Mouse (Mus musculus) gastrocnemius, adult 8-10 months (tissue): ENCODE measurements around the gene Wdr17. TPM values are rescaled to one million over a fixed set of nuclear protein-coding genes. Genes with fewer than 3 reads are reported as not detected.
"Not testable (repeated sequence)": the region's sequence is repeated elsewhere in the genome, so short reads cannot be mapped to it uniquely, and the experiment has no call there.

Experiments
- DNase-seq, 2 experiments: peaks; one replicate each; pipeline ENCODE4 v3.0.0; 2022; ENCODE audit warnings: low spot score in 2 of 2
- total RNA-seq, 4 experiments: library from RNA; stranded (reverse); gene quantifications; 2 replicates each; pipeline ENCODE4 v1.2.4; 2022

Wdr17 gene
- total RNA-seq, 4 experiments from 2014 or later: 0.07 TPM; not detected in 3

DNA sequence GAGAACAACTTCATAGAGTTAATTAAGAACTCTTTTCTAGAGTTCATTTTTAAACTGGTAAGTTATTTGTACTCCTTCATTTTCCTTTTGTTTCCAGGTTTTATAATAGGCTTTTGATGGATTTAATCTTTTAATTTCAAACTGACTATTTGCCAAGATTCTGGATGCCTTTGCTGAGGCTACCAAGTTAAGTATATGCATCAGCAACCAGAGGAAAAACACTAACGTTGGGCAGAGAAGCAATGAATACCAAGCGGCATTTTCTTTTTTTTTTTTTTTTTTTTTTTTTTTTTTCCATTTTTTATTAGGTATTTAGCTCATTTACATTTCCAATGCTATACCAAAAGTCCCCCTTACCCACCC is 94.3 kb downstream of the Wdr17 start:
- DNase-seq: no peak

DNA sequence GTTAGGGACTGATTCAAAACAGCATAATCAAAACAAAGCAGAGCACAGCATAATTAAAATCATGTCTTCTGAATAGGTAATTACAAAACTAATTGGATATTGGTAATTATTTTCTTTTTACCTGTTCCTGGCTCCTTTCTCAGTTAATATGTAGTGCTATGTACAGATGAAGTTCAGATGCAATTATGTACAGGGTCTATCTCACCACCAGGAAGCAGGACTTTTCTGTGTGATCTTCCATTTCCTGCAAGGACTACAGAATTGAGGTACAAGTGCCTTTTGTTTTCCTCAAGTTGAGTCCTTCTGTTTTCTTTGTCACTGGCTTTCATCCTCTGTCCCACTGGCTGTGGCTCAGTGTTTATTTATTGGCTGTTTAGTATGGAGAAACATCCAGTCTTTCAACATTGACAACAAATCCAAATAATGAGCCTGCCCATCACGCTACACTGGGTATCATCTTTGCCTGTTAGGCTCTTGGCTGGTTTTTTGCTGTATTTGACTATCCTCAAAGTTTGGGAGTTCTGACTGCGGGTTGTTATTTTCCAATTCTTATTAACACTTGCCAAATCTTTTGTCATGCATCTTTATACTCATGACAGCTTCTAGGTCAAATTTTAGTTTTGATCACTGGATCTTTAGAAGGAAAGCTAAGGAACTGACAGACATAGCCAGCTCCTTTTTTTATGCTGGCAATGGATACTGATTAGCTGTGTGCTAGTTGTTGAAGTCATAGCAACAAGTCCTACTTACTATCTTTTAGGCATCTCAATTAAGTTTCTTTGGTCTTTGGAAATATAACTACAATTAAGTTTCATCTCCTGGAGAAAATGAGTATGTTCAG is 94.9 kb downstream of the Wdr17 start:
- DNase-seq: no peak

DNA sequence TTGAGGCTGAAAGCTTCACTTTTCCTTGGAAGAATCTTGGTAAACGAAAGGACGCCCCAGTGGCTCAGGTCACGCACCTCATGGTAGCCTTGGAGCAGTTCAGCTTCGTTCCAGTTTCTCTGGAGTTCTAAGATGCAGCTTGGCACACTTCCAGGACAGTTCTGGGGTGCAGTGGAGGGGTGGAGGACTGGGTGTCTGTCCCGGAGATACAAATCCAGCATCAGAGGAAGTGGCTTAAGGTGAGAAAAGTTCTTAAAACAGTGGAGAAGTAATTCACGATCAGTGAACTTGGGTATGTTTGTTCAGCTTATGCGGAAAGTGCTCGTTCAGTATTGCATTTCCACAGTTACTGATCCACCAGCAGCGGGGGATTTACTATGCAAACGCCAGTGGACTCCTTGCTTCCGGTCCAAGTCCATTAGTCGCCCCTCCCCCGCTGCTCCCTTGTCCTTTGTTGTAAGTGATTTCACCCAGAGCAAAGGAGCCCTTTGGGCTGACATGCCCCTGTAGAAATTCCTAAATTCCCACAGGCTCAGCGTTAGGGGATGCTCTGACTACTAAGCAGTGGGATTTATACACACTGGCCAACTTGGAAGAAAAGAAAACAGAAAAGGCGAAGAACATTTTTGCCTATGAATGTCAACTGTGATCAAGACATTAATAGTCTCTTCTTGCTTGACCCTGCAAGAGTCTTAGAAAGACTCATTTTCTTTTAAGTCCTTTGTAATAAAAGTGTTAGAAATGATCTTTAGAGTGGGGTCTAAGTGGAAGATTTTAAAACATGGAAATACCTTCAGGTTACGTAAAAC is 106.6 kb downstream of the Wdr17 start:
- no peak for DNase-seq

DNA sequence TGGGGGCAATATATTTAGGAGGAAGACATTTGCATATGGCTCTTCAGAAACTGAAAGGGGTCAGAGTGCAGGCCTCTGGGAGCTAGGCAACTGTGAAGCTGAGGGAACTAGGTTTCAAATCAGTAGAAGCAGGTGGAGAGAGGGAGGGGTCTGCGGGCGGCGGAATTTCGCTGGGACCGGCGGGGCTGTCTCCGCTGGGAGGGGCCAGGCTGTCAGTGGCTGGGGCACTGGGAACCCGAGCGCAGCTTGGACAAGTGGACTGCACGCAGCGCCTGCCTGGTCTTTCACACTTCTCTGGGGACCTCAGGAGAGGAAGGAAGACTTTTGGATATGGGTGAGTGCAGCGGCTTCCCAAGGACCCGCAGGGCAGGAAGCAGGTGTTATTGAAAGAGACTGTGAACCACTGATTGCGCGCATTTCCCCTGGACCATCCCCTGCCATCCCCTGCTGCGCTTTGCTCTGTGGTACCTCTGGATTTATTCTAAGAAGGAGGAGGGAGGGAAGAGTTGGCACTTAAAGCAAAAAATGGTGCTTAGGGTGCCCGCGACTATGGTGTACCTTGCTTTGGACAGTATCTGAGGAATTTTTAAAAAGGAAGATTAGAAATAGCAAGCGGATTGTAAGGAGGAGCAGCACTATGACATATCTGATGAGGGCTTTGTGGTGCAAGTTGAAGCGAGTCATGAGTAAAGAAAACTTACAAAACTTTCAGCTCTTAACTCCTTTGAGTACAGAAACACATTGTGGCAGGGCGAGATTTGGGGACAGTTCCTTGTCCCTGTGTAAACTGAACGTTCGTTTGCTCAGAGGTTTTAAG is 107.5 kb downstream of the Wdr17 start:
- no peak for DNase-seq

DNA sequence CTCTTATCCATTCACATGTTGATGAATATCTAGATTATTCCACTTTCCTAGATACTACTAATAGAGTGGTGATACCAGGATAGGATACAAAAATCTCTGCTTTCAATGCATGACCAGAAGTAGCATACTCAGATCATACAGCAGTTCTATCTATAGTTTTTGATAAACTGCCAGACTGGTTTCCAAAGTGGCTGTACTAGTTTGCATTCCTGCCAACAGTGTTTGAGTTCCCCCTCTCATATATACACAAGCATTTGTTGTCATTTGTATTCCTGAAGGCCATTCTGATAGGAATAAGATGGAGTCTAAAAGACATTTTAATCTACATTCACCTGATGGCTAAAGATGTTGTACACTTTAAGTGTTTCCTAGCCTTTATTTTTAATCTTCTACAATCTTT is 110.0 kb downstream of the Wdr17 start:
- no peak for DNase-seq

DNA sequence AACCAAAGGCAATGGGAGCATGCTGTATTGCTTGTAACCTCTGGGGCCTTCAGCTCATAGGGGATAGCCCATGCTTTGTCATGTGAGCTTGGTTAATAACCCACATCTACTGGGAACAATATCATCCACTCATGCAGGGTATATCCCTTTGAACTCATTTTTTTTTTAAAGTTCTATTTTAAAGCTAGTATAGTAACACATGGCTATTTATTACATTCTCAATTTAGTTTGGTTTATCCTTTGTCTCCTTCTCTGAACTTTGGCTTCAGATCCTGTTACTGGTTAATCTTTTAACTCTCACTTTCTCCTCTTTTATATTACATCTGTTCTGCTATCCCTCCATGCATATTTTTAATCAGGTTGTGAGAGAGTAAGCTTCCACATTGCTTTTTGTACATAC is 110.7 kb downstream of the Wdr17 start:
- DNase-seq: no peak

DNA sequence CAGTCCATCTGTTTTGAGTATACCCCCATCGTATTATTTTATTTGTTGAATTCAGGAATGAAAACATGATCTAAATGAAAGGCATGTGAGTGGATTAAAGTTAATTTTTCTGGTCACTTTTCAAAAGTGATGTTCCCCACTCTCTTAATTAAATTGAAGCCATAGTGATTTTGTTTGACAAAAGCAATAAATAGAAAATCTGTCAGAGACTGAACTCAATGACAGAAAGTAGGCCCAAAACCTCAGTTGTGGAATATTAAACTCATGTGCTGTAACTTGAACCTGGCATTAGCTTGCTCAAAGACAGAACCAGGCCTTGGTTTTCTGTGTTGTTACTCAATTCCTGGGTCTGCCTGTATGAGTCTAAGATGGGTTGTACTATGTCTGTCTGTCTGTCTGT is 129.3 kb downstream of the Wdr17 start:
- no peak for DNase-seq

DNA sequence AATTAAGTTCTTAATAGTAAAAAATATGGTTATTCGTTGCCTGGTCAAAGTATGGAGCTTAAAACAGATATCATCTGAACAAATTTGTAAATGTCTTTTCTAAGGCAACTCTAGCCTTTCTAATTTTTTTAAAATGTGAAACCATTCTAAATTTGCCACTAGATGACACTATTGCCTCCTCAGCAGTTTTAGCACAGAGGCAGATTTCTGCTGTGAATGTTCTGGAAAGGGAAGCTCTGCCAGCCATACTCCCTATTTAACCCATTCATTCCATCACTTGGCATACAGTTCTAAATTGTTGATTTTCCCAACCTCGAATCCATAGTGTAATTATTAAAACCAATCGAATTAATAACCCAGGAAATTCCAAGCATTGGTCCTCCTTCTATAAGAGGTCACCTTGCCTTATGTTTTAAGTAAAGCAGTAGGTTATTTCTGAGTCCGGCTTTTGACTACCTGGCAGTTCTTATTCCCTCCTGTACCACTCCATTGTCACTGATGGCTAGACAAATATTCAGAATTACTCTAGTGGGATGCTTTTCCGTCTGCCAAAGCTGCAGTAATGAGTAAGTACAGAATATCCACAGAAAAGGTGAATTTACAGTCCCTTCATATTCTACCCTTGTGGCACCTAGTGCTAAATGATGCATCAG is 150.2 kb downstream of the Wdr17 start:
- no peak for DNase-seq

DNA sequence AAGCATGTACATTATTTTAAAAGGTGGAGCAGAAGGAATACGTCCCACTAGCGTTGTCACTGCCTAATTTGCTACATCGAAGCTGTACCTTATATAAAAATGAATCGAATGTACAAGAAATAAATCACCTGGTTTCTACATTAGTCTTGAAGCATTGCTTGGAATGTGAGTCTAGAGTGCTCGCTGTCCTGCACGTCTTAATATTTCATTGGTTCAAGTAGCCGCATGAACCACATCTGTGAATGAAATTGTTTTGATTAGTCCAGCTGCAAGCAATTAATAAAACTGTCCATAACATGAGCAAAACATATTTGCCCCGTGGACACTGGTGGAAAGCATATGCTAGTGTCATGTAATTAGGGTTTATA is 162.3 kb downstream of the Wdr17 start:
- no peak for DNase-seq

DNA sequence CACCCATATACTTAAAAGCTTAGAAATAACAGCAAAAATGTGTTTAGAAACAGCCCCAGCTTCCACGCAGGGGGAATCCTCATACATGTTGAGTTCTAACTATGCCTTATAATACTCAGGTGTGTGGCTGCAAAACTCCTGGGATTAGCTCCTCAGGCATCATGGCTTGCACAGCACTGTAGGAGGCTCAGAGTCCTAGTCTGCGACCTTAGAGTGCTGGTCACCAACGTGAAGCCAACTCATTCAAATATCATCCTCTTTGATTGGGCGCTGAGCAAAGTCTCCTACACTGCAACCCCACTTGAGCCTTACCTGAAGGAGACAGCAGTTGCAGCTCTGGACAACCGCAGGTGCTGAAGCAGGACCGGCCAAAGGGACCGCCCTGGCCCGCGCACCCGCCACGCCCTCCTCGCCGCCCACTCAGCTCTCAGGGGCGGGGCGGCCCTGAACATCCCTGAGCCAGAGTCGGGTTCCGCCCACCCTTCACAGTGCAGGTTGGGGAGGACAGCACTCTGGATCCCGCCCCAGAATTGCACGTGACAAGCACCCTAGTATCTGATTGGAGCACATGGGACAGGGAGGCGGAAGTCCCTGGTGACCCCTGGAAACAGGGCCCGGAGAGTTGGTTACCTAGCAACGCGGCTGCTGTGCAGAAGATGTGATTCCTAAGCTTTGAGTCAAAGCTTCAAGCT is 162.9 kb downstream of the Wdr17 start:
- peak; percentile 65 to 83 for DNase-seq

DNA sequence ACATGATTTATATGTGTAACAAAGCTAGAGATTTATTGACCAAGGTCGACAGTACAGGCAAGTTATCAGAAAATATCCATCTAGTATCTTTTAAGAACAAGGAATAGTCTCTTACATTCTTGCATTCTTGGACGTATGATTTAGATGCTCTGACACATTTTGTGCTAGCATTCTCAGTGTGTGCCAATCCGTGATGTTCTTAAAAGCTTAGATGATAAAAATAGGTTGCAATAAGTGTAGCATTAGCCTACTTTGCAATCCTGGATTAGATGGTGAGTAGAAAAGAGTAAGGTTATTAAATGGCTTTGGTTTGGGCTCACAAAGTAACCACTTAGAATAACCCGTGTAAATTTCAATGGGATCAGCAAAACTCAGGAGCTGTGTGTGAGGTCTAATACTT is 168.5 kb downstream of the Wdr17 start:
- DNase-seq: no peak

DNA sequence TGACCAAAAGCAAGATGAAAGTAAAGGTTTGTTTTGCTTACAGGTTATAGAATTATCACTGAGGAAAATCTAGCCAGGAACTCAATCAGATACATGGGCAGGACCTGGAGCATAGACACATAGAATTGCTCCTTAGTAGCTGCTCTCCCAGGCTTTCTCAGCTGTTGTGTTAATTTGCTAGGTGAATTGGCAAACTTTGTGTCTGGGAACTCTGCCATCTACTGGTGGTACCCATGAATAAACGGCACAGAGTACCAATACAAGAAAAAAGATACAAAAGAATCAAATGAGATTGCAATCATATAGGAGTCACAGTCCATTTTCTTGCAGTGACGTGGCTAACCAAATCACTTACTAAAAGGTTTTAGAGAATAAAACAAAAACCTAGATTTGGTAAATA is 181.2 kb downstream of the Wdr17 start:
- no peak for DNase-seq

DNA sequence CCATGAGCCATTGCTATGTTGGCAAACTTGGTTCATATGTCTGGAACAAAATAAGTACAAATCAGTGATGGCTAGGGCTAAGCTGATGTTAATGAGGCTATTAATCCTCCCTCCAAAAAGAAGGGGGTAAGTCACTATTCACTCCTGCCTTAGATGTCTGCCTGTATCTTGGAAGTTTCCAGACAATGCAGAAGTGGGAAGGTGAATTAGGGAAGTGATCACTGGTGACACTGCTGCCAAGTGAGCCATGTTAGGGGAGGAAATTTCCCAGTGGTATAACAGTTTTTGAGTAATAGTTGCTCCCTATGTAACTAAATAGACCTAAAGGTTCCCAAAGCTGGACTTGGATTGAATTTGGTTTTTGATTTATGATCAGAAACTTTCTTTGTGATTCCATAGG is 215.2 kb downstream of the Wdr17 start:
- no peak for DNase-seq

DNA sequence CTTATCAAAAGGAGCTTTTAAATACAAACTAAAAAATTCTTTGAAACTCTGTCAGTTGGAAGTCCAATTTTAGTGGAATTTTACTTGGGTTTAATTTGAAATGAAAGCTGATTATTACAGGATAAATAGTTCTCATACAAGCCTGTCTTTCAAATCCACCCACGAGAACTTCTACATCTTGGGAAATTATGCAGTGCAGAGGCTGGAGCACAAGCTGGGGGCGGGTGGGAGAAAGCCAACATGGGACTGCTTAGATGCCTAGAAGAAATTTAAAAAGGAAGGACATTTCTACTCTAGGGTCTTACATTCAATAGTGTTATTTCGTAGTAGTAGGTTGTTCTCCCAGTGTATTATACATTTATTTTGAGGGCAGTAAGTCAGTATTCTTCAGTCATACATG is 219.2 kb downstream of the Wdr17 start:
- no peak for DNase-seq

DNA sequence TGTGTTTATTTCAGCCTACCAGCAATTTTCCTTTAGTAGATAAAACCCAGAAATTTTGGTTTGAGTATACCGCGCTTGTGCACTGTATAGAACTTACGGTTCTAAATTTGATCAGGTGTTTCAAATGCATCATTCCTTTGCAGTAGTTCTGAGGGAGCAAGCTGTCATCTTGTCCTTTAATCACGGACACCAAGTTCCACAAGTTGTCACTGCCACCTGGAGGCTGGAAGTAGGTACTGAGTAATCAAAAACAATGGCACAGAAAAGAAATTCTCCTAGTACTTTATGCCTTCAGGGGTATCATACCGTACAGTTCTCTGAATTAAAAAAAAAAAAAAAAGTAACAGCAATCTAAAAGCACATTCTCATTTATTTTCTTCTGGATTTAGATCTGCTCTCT is 226.3 kb downstream of the Wdr17 start:
- DNase-seq: peak; percentile 4 to 8

DNA sequence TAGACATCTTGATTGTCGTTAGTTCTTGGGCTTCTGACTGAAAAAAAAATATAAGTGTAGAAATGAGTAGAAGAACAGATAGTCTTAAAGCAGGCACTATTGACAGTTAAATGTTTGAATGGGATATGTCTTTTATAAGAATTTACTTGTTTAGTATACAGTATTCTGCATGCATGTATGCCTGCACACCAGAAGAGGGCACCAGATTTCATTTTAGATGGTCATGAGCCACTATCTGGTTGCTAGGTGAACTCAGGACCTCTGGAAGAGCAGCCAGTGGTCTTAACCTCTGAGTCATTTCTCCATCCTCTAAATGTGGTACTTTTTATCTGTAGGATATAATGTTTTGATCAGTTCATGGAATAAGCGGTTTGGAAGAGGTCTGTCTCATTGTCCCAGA is 227.3 kb downstream of the Wdr17 start:
- no peak for DNase-seq

DNA sequence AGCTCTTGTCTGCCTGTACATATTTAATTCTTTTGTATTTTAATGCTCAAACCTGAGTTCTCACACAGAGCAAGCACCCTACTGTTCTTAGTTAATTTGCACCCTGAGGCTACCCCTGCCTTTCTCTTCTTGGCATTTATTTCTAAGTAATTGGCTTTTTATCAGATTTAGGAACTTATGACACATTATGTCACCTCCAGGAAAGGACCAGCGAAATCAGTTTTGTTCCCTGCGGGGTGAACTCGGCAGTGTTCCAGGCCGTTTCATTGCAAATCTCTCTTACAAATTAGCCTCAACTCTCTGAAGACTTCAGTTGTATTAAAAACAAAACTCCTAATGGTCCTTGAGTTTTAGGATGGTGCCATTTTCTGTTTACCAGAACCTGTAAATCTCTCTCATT is 248.3 kb downstream of the Wdr17 start:
- DNase-seq: no peak

DNA sequence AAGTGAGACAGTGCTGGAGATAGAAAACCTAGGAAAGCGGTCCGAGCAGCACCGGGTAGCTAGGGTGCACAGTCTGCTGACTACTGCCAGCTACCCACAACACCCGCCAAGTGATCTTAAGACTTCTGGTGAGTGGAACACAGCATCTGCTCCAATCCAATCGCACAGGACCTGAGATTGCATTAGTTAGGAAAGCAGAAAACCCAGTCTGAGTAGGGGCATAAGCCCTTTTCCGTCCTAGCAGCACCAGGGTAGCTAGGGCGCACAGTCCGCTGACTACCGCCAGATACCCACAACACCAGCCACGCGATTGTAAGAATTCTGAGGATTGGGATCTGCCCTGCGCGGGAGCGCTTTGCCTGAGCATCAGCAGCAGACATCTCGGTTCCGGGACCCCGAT is 270.3 kb downstream of the Wdr17 start:
- not testable (repeated sequence) for DNase-seq

DNA sequence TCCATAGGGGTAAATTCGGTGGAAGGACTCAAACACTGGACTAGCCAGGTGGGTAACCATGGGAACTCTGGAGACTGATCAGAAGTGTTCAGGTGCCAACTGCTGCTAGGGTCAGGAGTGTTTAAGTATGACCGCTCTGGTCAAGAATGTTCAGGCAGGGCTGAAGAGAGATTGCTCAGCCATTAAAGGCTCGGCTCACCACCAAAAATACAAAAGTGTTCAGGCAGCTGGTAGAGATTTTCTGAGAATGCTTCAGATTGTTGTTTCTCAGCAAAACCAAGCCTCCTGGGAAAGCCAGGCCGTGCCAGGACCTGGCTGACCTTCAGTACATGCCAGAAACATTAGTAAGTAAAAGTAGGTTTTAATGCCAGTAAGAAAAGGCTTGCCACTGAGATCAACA is 276.7 kb downstream of the Wdr17 start:
- DNase-seq: peak; percentile 5 to 42

DNA sequence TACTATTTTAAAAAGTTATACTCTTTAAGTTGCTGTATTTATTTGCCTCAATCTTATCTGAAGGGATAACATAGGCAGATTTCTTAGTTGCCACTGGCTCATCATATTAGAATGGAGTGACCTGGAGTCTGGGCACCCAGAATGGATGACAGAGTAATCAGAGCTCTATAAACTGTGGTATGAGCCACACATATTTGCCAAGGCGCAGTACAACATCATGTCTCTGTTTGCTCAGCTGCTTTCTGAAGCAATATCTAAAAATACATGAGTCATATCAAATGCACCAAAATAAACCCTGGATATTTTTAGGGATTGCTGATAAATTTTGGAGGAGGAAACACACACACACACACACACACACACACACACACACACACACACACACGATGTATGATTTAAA is 277.6 kb downstream of the Wdr17 start:
- peak in 1 of 2 experiments; percentile 24 for DNase-seq

DNA sequence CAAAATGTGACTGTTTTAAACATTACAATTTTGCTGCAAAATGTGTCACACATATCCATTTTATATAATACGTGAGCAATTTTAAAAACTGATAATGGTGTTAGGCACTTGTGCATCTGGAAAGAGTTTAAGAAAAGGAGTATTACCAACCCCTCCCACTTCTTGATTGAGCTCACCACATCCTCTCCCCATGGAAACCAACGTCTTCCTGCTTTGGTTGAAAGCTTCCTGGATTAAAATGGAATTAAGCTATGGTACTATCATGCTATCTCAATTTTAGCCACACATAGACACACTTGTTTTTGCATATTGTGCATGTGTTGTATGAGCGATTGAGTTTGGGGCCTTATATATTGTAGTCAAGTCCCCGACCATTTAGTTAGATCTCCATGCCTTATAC is 283.5 kb downstream of the Wdr17 start:
- no peak for DNase-seq
